Mouse (Mus musculus): ENCODE results near the gene Dhrs4.

Gene Dhrs4

DNA sequence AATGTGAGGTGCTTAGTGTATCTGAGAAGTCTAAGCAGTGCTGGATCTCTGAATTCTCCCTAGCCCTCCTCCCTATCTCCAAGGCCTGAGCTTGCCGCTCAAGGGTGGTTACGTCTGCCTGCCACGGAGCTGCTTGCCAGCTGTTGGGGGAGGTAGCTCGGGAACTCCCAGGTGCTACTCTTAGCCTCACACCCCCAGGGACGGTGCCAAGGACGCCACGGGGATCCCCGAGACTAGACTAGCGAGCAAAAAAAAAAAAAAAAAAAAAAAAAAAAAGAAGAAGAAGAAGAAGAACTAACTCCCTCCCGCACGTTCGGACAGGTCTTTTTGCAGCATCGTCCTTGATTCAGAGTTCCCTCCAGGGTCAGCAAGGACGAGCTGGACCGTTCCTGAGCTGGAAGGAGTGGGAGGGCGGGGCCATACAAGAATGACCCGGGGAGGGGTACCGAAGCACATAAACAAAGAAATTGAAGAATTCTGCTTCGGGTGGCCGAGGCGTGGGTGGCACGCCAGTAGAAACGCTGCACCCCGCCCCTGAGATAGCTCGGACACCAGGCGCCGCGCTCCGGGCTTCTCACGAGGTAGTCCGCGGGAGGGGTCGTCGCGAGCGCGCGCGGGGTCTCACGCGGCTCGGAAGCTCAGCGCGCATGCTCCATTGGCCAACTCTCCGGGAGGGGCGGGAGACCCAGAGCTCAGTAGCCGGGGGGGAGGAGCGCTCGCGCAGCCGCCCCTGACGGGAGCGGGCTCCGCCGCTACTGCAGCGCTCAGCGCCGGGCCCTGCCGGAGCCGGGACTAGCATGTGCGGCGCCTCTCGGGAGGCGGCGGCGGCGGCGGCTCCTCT lies 12.0 kb downstream of the Dhrs4 start, which contains the start of gene Carmil3:
Gene Carmil3, plus strand, starts transcription at position 291 of the 841 bp plus-strand sequence.
- DNase-seq = peak; percentile 94 to 96

GRCm38 (mm10) chr14:55491291-55491833 lies 12.8 kb downstream of the Dhrs4 start:
- DNase-seq = peak; percentile 80 to 87

DNA sequence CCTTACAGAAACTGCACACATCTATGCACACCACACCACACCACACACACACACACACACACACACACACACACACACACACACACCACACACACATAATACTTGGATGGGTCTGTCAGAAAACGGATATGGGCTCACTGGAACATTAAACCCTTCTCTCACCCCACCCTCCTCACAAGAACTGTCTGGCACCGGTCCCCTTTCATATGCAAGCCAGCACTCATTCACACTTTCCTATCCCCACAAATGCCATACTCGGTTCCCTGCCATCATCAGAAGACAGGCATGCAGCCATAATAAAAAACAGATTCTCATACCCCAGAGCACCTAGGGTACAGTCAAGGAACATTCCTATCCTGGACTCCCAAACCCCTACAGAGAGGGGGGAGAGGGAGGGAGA lies 13.5 kb downstream of the Dhrs4 start:
- peak; percentile 62 to 68 for DNase-seq

- DNase-seq = peak; percentile 62 to 72
Observed at GRCm38 (mm10) chr14:55495509-55496240, 17.1 kb downstream of the Dhrs4 start.

GRCm38 (mm10) chr14:55496761-55497448 lies 18.3 kb downstream of the Dhrs4 start:
- DNase-seq = peak in 1 of 2 experiments; percentile 33

DNA sequence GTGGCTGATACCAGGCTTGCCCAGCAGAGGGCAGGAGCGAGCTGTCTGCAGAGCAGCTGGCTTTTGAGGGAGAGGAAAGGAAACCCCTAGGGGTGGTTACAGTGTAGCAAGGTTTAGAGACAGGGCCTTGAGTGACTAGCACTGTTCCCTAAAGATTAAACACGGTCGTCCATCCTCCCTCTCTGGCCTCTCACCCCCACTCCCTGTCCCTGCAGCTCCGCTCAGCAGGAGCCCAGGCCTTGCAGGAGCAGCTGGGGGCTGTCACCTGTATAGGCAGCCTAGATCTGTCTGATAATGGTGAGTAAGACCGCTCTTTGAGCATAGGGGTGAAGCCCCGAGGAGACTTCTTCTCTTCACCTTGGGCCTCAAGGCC lies 18.9 kb downstream of the Dhrs4 start:
- peak; percentile 96 to 98 for DNase-seq

- DNase-seq = peak in 1 of 2 experiments; percentile 8
Observed at GRCm38 (mm10) chr14:55505612-55506011, 27.1 kb downstream of the Dhrs4 start.

DNA sequence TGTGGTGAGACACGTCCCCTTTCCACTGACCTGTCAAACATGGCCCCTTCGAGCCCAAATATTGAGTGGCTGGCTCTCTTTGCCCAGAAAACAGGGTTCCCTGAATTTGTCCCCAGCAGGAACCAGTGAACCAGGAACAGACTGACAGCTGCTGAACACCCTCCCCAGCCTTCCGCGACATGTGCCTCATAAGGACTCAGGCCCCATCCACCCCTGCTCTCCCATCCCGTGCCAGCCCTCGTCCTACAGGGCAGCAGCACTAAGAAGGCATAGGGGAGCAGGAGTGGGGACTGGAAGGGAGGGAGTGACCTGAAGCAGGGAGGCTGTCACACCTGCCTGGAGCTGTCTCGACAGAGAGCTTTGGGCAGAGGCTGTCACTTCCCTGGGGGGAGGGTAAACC lies 29.2 kb downstream of the Dhrs4 start:
- peak; percentile 49 to 59 for DNase-seq

GRCm38 (mm10) chr14:55509540-55509939 lies 31.0 kb downstream of the Dhrs4 start:
- DNase-seq = no peak

DNA sequence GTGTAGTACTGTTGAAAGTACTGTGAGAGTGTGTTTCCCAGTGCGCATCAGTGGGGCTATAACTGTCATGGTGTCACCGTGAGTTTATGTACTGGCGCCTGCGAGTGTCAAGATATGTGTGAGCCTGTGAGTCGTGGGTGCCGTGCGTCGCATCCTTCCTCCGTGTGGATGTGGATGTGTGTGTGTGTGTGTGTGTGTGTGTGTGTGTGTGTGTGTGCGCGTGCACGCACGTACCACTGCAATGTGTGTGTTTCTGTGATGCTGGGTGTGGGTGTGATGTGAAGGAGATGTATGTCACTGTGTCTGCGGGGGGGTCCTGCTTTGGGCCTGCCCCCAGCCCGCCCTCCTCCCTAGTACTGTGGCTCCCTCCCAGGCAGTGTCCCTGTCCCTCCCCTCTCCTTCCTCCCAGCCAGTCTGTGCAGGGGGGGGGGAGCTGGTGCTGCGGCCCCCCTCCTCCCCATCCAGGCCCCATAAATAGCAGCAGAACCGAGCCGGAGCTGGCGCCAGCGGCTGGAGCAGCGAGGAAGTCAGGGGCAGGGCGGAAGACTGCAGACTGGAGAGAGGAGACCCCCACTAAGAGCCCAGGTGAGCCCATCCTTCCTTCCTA lies 31.7 kb downstream of the Dhrs4 start, which contains the start of gene Cpne6:
Gene Cpne6, plus strand, starts transcription at position 321 of the 607 bp plus-strand sequence.
- peak in 1 of 2 experiments; percentile 32 for DNase-seq

GRCm38 (mm10) chr14:55511037-55511436 lies 32.5 kb downstream of the Dhrs4 start:
- peak in 1 of 2 experiments; percentile 35 for DNase-seq

DNA sequence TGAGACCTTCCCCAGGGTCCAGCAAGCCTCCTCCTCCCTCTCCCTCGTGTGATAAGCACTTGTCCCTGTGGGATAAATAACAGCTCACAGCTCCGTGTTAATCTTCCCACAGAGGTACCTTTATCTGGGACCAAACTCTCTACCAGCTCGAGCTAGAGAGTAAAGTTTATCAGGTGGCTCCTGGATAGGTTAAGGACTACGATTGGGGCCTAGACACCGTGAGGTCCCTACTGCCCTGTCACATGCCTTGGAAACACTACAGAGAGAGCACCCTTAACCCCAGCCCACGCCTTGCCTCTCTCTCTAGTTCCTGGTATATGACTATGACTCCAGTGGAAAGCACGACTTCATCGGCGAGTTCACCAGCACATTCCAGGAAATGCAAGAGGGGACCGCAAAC lies 35.4 kb downstream of the Dhrs4 start:
- DNase-seq = no peak

DNA sequence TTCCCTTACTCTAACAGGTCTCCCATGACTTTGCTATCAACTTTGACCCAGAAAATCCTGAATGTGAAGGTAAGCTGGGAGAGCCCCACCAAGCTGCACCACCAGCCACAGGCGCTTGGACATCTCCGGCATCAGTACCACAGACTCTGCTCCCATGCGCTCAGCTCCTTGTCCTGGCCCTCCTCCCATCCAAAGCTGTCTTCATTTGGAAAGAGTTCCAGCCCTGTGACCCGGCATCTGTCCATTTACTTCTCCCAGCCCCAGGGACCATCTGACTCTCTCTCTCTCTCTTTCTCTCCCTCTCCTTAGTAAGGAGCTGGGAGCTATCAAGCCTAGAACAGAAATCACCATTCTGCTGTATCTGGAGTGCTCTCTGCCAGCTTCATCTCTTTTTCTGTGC lies 37.3 kb downstream of the Dhrs4 start:
- peak; percentile 62 to 74 for DNase-seq

DNA sequence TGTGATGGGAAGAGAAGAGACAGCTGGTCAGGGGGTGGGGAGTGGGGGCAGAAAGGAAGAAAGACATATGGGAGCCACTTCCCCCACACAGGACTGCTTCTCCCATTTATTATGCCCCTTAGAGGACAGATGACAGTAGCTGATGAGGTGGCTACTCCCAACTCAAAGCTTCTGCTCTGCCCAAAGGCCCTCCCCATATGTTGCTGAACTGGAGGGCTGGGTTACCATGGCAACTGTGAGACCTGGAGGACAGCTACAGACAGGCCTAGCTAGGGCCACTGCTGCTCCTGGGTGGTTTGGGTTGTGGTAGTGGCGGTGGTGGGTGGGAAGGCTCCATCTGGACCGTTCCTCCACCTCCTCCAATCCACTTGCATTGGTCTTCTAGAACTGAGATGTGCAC lies 40.3 kb downstream of the Dhrs4 start:
- peak; percentile 81 to 88 for DNase-seq

GRCm38 (mm10) chr14:55519604-55520003 lies 41.0 kb downstream of the Dhrs4 start:
- DNase-seq = peak; percentile 42 to 49

GRCm38 (mm10) chr14:55520451-55521361 lies 42.1 kb downstream of the Dhrs4 start:
- peak; percentile 85 to 87 for DNase-seq

DNA sequence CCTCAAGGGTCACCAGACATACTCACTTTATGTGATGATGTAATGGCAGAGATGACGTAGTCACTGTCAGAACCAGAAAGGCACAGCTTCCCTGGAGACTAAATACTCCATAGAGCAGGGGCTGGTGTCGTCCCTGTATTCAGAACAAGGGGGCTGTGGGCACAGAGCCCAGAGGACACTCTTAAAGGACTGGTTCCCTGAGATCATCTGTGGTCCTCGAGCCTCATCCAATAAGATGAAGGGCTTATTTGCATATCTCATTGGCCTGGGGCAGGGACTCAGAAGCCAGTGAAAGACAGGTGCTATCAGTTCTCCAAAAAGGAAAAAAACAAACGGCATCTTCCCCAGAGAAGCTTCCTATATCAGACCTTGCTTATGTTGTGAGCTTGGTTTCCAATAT lies 45.5 kb downstream of the Dhrs4 start:
- DNase-seq = no peak

- DNase-seq = no peak
Observed at GRCm38 (mm10) chr14:55524785-55525184, 46.2 kb downstream of the Dhrs4 start, which contains the start of gene Nrl. Gene Nrl (minus strand): TSS chr14:55524981.

DNA sequence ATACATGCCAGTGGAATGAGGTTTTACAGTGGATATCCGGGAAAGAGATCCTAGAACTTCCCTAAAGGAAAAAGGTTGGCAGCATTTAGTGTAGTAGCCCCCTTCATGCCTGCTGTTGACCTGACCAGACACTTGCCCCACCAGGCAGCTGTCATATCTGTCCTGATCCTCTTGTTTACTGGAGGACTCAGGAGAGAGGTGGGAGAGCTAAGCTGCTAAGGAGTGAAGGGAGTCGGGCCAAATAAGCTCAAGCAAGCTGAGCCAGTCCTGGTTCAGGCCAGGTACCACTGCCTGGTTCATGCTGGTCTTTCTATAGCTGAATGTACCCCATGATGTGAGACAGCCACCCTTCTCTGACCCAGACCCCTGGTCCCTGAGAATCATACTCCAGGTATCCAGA lies 48.1 kb downstream of the Dhrs4 start:
- no peak for DNase-seq

GRCm38 (mm10) chr14:55527940-55528339 lies 49.4 kb downstream of the Dhrs4 start:
- DNase-seq = peak; percentile 54 to 71

GRCm38 (mm10) chr14:55536116-55536745 lies 57.7 kb downstream of the Dhrs4 start:
- peak; percentile 81 to 85 for DNase-seq

Data from cerebellum, postnatal 10 days (tissue).